Mouse (Mus musculus) midbrain, embryonic 14.5 days (tissue): ENCODE measurements around the gene Ubxn1. TPM values are rescaled to one million over a fixed set of nuclear protein-coding genes. Genes with fewer than 3 reads are reported as not detected.
"Not testable (repeated sequence)": the region's sequence is repeated elsewhere in the genome, so short reads cannot be mapped to it uniquely, and the experiment has no call there.

ENCODE experiments used
- ATAC-seq: fragments of 200-750 bp; cut with Nextera tagmentation; 2 replicates; pipeline ENCODE4 v1.8.0; 2017; ENCODE audit warnings: moderate number of reproducible peaks, moderate library complexity; ENCODE audit not compliant: low FRiP score, low TSS enrichment
- DNase-seq: peaks from one replicate; pipeline ENCODE4 v3.0.0-alpha.2; 2015
- H3K27ac ChIP-seq: fragments of 300-500 bp; sonication (generic); replicated peaks from 2 replicates; pipeline ENCODE4 v1.5.1; 2014; ENCODE audit warnings: mild to moderate bottlenecking, low read depth, low read length, moderate library complexity
- H3K27me3 ChIP-seq: fragments of 300-500 bp; sonication (generic); 2 replicates; pipeline ENCODE4 v1.6.1; 2014; ENCODE audit warnings: low read length, control low read depth, mixed read lengths; ENCODE audit not compliant: control insufficient read depth, insufficient read depth
- H3K36me3 ChIP-seq: fragments of 300-500 bp; sonication (generic); 2 replicates; pipeline ENCODE4 v1.6.1; 2014; ENCODE audit warnings: low read length, control low read depth; ENCODE audit not compliant: control insufficient read depth, insufficient read depth
- H3K4me1 ChIP-seq: fragments of 300-500 bp; sonication (generic); 2 replicates; pipeline ENCODE4 v1.6.1; 2014; ENCODE audit warnings: mild to moderate bottlenecking, antibody characterized with exemption, low read length, control low read depth; ENCODE audit not compliant: control insufficient read depth, insufficient read depth
- H3K4me2 ChIP-seq: fragments of 300-500 bp; sonication (generic); 2 replicates; pipeline ENCODE4 v1.6.1; 2014; ENCODE audit warnings: mild to moderate bottlenecking, low read length, moderate library complexity
- H3K4me3 ChIP-seq: fragments of 300-500 bp; sonication (generic); replicated peaks from 2 replicates; pipeline ENCODE4 v1.5.1; 2014; ENCODE audit warnings: low read depth, low read length
- H3K9ac ChIP-seq: fragments of 300-500 bp; sonication (generic); replicated peaks from 2 replicates; pipeline ENCODE4 v1.6.1; 2014; ENCODE audit warnings: mild to moderate bottlenecking, low read length, moderate library complexity
- H3K9me3 ChIP-seq: fragments of 300-500 bp; sonication (generic); 2 replicates; pipeline ENCODE4 v1.6.1; 2016; ENCODE audit warnings: low read length, control low read depth, mixed read lengths; ENCODE audit not compliant: control insufficient read depth
- WGBS: fragments of 180-500 bp; shearing (Covaris S2); extraction: QIAGEN DNeasy Blood & Tissue Kit; methylation state at CpG from one replicate; pipeline ENCODE4 v1.1.7; 2014; 5-methylcytosine and 5-hydroxymethylcytosine counted together
- polyA plus RNA-seq: library from polyadenylated mRNA; unstranded; fragments of >200 nt; fragmentation: Nextera tagmentation; extraction: Ambion mirVana; gene quantifications from 2 replicates; pipeline ENCODE4 v1.2.1, GENCODE M21; 2014

The Ubxn1 gene
- polyA plus RNA-seq = 139 and 154 TPM in 2 replicates

DNA sequence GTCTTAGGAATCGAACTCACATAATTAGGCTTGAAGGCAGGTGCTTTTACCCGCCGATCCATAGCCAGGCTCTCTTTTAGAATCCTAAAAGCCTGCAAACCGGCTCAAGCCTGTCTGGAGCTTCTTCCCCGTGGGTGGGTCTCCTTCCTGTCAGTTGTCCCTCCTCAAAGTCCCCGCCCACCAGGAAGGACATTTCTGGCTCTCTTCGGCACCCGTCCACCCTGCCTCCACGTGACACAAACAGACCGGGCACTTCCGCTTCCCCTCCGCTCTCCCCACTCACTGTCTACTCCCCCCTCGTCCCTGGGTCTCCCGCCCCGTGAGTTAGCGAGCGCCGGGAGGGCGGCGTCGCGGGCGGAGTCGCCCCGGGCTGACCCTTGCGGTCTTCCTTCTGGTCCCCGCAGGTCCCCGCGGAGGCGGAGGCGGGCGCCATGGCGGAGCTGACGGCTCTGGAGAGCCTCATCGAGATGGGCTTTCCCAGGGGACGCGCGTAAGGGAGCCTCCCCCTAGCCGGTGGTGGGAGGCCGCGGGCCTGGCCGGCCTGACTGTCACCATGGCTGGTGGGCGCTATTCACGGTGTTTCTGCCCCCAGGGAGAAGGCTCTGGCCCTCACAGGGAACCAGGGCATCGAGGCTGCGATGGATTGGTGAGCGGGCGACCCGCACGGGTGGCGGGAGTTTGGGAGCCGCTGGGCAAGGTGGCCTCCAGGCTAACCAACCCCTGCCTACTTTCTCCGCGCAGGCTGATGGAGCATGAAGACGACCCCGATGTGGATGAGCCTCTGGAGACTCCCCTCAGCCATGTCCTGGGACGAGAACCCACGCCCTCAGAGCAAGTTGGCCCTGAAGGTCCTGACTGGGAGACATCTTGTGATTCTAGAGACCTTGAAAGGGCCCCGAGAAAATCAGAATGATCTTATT, at the start of gene Ubxn1:
Gene Ubxn1 (plus strand): TSS at position 230 of the 920 bp plus-strand sequence.
- Histone ChIP-seq H3K36me3 (peaks cover 32% of the 10 kb centered on the region), H3K9me3 (no peaks in the 10 kb centered on the region), H3K4me2 (peak within 1 kb of the TSS; percentile 84), H3K9ac (peak within 1 kb of the TSS; percentile 93), H3K4me3 (peak within 1 kb of the TSS; percentile 95), H3K27me3 (no peaks in the 10 kb centered on the region), H3K4me1 (peaks cover 8% of the 10 kb centered on the region), H3K27ac (peak within 1 kb of the TSS; percentile 77)
- WGBS = under 1% methylated on average over 59 of the region's 59 CpGs
- DNase-seq (peak; percentile 96), ATAC-seq (peak; percentile 97)

DNA sequence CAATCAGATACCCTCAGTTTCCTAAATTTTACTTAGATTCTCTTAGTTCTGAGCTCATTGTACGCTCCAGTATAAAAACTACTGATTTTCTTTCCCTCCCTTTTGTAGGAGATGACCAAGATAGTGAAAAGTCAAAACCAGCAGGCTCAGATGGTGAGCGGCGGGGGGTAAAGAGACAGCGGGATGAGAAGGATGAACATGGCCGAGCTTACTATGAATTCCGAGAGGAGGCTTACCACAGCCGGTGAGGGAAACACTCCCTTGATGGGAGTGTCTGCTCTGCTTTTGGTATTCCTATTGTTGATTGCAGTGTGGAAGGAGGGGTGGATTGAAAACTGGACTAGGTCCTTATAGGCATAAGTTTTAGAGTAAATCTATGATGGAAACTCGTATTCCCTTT, 48.6 kb upstream of the Ubxn1 start:
- no peak for DNase-seq
- Histone ChIP-seq H3K9ac (peak overlapping the region; percentile 92; the same call in 1 of the 2 replicates), H3K27ac (no peak overlapping the region)

DNA sequence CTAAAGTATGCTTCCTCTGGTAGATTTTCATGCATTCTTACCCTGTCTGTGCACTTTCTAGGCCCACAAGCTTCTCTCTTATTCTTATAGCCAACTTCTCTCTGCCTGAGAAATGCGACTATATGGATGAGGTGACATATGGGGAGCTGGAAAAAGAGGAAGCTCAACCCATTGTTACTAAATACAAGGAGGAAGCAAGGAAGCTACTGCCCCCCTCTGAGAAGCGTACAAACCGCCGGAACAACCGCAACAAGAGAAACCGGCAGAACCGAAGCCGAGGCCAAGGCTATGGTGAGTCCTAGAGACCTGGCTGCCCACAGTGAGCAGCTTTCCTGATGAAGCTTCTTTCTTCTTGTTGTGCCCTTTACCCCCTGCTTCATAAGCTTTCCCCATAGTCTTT, 41.6 kb upstream of the Ubxn1 start, which contains the start of gene AC129217.1:
Gene AC129217.1 (plus strand): TSS at position 114 of the 400 bp plus-strand sequence.
- no peak for ATAC-seq
- peaks cover 97% of the 10 kb centered on the region for H3K36me3 ChIP-seq

More for the DNA sequence above, 48.6 kb upstream of the Ubxn1 start:
- Histone ChIP-seq H3K27me3 (no peaks in the 10 kb centered on the region), H3K4me3 (peak overlapping the region; percentile 98), H3K4me2 (peak overlapping the region; percentile 79), H3K9me3 (no peaks in the 10 kb centered on the region), H3K36me3 (peaks cover 50% of the 10 kb centered on the region), H3K4me1 (peaks cover 24% of the 10 kb centered on the region)
- ATAC-seq = no peak
- WGBS = 55% methylated on average over 8 of the region's 8 CpGs

DNA sequence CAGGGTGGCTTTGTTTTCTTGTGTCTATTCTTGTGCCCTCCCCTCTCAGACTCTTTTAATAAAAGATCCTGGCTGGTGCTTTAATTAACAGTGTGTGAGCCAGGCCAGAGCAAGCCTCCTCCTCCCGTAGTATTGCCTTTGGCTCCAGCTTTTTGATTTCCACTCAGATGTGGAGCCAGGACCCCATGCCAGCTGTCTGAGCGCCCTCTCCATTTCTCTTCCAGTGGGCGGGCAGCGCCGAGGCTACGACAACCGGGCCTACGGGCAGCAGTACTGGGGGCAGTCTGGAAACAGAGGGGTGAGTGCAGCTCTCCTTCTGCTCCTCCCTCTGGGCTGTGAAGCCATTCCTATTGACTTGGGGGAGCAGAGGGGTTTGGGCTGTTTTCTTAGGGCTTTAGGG, 40.6 kb upstream of the Ubxn1 start:
- ATAC-seq = no peak
- no peak for DNase-seq
- WGBS = 95% methylated on average over 8 of the region's 8 CpGs

More for the DNA sequence above, 41.6 kb upstream of the Ubxn1 start, which contains the start of gene AC129217.1:
- Histone ChIP-seq H3K9ac (no peak within 1 kb of the TSS), H3K4me1 (no peaks in the 10 kb centered on the region), H3K9me3 (no peaks in the 10 kb centered on the region), H3K27ac (no peak within 1 kb of the TSS), H3K4me3 (no peak within 1 kb of the TSS), H3K27me3 (no peaks in the 10 kb centered on the region), H3K4me2 (no peak within 1 kb of the TSS)
- 86% methylated on average over 8 of the region's 8 CpGs for WGBS
- DNase-seq = no peak

DNA sequence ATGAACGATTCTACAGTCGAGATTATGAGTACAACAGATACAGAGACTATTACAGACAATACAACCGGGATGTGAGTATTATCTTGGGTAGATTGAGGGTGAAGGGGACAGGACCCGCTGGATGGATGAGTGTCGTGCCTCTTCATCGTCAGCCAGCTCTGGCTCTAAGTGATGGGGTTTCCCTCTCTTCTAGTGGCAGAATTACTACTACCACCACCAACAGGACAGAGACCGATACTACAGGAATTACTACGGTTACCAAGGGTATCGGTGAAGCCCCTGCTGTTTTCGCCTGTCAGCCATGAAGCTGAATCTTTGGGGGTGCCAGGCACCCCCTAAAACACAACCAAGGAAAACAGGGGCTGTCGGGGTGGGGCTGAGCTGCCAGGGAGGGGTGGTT, 40.0 kb upstream of the Ubxn1 start:
- Histone ChIP-seq H3K4me3 (no peak overlapping the region), H3K9me3 (no peaks in the 10 kb centered on the region), H3K4me1 (peaks cover 2% of the 10 kb centered on the region; the same call in 1 of the 2 replicates), H3K4me2 (no peak overlapping the region), H3K36me3 (peaks cover 97% of the 10 kb centered on the region), H3K9ac (no peak overlapping the region), H3K27me3 (no peaks in the 10 kb centered on the region), H3K27ac (no peak overlapping the region)
- no peak for ATAC-seq
- WGBS = 82% methylated on average over 11 of the region's 11 CpGs
- peak; percentile 24 for DNase-seq

More for the DNA sequence above, 40.6 kb upstream of the Ubxn1 start:
- no peaks in the 10 kb centered on the region for H3K4me1 ChIP-seq
- H3K27me3 ChIP-seq = no peaks in the 10 kb centered on the region
- H3K9me3 ChIP-seq = no peaks in the 10 kb centered on the region
- no peak overlapping the region for H3K27ac ChIP-seq
- peaks cover 99% of the 10 kb centered on the region for H3K36me3 ChIP-seq
- H3K4me3 ChIP-seq = no peak overlapping the region
- no peak overlapping the region for H3K4me2 ChIP-seq
- no peak overlapping the region for H3K9ac ChIP-seq

DNA sequence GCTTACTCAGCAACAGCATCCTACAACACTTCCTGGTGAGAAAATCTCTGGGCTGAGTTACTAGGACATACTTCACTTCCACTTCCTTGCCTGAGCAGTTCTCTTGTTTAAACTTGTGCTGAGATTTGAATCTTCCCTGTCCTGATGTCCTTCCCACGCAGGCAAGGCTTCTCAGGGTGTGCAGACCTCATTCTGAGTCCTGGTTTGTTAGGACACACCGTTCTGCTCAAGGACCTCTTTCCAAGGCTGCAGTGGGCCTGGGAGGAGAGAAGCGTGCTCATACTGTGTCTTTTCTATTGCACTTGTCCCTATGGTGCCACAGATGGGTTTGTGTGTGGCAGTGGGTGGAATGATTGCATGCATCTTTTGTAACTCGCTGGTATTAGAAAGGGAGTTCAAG, 38.3 kb upstream of the Ubxn1 start:
- Histone ChIP-seq H3K27ac (no peak overlapping the region), H3K9ac (no peak overlapping the region), H3K9me3 (no peaks in the 10 kb centered on the region), H3K4me1 (peaks cover 7% of the 10 kb centered on the region; the same call in 1 of the 2 replicates), H3K4me3 (no peak overlapping the region), H3K27me3 (no peaks in the 10 kb centered on the region), H3K4me2 (no peak overlapping the region), H3K36me3 (peaks cover 80% of the 10 kb centered on the region)
- 93% methylated on average over 4 of the region's 4 CpGs for WGBS
- ATAC-seq (no peak), DNase-seq (no peak)

DNA sequence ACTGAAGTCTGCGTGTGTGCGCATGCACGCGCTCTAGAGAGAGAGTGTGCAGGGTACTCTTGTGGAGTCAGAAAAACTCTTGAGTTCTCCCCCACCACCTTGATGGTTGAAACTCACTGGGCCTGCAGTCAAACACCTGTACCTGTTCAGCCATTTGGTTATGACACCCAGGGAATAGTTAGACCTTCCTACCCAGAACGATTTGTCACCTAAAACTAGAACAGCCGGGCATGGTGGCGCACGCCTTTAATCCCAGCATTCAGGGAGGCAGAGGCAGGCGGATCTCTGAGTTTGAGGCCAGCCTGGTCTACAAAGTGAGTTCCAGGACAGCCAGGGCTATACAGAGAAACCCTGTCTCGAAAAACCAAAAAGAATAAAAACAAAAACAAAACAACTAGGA, 35.0 kb upstream of the Ubxn1 start:
- WGBS = 95% methylated on average over 10 of the region's 10 CpGs
- peak overlapping the region; percentile 81 for H3K4me2 ChIP-seq
- peak overlapping the region; percentile 99 for H3K27ac ChIP-seq
- not testable (repeated sequence) for H3K27me3 ChIP-seq, H3K9me3 ChIP-seq, DNase-seq, H3K4me3 ChIP-seq, H3K9ac ChIP-seq, ATAC-seq
- H3K4me1 ChIP-seq = peaks cover 25% of the 10 kb centered on the region
- H3K36me3 ChIP-seq = peaks cover 50% of the 10 kb centered on the region

DNA sequence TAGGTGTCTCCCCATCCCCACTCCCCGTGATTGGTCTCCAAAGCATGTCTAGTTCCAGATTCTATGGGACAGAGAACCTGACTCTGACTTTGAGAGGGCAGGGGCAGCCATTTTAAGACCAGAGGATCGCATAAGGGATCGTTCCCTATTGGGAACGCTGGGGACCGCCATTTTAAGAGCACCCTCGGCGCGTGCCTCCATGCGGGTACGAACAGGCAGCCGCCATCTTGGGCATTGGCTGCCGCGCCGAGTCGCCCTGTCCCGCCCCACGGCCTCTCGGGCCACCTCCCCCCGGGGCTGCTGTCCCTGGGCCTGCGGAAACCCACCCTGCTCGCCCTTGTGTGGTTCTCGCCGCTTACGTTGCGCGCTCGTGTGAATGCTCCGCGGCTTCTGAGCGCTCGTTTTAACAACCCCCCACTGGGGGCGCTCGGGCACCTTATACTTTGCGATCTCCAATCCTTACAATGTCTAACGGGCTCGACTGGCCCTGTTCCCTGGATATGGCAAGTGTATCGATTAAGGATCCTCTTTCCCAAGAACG, 34.0 kb upstream of the Ubxn1 start, which contains the start of gene Bscl2:
Gene Bscl2 (plus strand): TSS at position 217 of the 541 bp plus-strand sequence.
- H3K9ac ChIP-seq = peak within 1 kb of the TSS; percentile 86
- ATAC-seq (peak; percentile 71), DNase-seq (peak; percentile 94)
- peaks cover 25% of the 10 kb centered on the region for H3K4me1 ChIP-seq
- H3K4me2 ChIP-seq = peak within 1 kb of the TSS; percentile 81
- peak within 1 kb of the TSS; percentile 99 for H3K27ac ChIP-seq
- peaks cover 43% of the 10 kb centered on the region for H3K36me3 ChIP-seq
- H3K4me3 ChIP-seq = peak within 1 kb of the TSS; percentile 68
- under 1% methylated on average over 38 of the region's 38 CpGs for WGBS
- no peaks in the 10 kb centered on the region for H3K9me3 ChIP-seq
- H3K27me3 ChIP-seq = no peaks in the 10 kb centered on the region
